Mouse (Mus musculus) heart, postnatal 36 days (tissue): ENCODE data around the gene Tas1r1. TPM values are rescaled to one million over a fixed set of nuclear protein-coding genes. Genes with fewer than 3 reads are reported as not detected.

Experiments
- DNase-seq, 2 experiments: peaks; one replicate each; pipeline ENCODE4 v3.0.0; 2021 to 2022
- intact Hi-C: fragments of 180-260 bp; cut with DNase I; formaldehyde crosslinking; loops from one replicate; pipeline ENCODE4 v1.15.1; 2025
- total RNA-seq, 2 experiments: library from RNA; stranded (reverse); gene quantifications; 2 replicates each; pipeline ENCODE4 v1.2.3; 2021

The Tas1r1 gene
- total RNA-seq, 2 experiments from 2014 or later = not detected

DNA sequence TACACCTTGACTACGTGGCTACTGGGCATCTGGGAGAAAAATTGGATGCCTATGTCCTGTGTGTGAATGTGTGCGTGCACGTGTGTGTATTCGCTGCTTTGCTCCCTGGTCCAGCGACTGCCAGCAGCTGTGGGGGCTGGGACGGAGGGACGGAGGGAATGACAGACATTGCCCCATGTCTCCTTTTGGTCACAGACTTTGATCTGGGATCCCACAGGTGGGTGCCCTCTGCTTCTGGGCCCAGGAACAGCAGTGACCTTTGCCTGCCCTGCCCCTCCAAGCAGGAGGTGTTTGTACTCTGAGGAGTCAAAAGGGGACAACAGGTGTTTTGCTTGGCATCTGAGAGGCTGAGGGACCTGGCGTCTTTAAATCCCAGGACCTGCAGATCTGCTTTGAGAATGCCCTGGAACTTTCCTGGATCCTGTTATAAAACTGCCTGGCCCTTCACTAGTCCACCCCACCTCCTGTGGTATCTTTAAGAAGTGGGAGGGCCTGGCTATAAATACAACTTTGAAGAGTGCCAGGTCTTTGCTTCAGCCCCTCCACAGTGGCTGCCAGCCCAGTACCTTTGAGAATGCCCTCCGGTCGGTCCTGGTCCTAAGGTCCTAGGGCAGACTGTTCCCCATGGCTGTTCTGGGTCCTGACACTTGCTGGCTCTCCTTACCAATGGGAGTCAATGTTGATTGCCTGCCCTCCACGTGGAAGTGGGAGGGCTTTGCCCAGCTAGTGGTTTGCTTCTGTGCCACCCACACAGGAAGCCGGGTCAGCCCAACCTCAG is 25.1 kb downstream of the Tas1r1 start:
- peak; percentile 32 to 56 for DNase-seq
- intact Hi-C loops = no loop called here

DNA sequence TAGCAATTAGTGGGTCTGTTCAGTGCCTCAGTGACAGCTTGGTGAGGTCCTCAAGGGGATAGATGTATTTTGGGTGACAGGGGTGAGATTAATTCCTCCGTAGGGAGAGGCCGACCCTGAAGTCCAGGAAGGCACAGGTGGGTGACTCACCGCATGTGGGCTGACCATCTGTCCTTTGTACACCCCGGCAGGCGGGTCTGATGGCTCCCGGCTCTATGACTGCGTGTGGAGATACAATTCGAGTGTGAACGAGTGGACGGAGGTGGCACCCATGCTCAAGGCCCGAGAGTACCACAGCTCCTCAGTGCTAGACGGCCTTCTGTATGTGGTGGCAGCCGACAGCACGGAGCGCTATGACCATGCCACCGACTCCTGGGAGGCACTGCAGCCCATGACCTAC is 26.3 kb downstream of the Tas1r1 start:
- intact Hi-C loops = no loop called here
- DNase-seq = no peak

DNA sequence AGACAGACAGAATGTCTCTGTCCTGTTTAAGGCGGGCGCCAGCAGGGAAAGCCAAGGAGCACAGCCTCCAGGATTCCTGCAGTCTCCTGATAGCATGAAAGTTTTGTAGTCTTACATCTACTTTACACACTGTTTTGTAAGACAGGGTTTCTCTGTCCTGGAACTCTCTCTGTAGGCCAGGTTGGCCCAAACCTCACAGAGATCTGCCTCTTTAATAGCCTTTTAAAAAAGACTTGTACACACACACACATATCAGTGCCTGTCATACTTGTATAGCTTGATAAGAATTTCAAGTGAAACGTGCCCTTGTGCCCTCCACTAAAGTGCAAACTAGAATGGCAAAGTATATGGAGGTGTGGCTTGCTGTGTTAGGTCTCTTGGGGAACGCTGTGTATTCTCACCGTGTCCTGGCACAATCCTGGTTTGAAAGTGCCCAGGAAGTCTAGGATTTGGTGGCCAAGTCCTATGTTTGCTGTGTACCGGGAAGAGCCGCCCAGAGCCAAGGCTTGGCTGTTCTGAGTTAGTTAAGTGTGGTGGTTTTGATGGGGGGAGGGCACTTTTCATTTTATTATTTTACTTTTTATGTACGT is 27.1 kb downstream of the Tas1r1 start:
- intact Hi-C loops = no loop called here

DNA sequence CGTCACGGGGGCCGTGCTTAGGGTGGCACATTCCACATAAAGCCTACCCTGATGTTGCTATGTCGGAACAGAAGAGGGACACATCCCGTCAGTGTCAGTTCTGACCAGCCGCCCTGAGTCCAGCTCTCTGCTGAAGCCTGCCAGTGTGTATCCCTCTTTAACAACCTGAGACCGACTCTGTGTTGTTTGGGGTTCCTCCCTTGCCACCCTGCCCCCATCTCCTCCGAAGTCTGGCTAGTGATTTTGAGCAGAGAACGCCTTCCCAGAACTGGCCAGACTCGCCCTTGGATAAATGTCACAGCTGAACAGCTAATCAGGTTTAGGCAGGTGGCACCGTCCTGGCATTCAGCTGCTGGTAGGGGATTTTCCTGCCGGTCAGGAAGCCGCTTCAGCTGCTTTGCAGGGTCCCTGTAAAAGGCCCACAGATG is 27.6 kb downstream of the Tas1r1 start:
- intact Hi-C loops = no loop called here
- DNase-seq = peak in 1 of 2 experiments; percentile 22

More for the DNA sequence above, 27.1 kb downstream of the Tas1r1 start:
- DNase-seq = no peak

DNA sequence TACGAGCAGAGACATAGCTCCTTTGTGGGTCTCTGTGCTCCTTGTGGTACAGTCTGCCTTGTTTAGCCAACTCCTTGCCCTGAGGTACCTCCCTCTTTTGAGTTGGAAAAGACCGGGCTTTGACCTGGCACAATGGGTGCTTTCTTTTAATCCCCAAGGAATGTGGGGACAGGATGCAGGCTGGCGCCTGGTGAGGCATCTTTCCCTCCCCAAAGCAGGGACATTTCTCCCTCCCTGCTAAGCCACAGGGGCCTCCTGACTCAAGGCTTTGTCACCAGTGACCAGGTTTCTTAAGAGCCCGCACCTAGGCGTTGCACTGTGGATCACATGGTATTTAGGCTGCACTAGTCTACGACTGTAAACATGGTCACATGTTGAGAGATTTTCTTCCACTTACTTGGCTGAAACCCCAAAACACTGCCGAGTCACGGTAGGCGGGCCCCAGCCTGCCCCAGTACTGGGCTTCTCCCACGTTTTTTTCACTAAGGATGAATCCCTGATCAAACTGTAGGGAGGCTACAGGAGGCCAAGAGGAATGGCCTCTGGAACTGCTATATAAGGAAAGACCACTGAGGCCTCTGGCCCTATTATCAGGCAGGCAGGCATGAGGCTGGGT is 28.2 kb downstream of the Tas1r1 start:
- intact Hi-C loops = no loop called here

DNA sequence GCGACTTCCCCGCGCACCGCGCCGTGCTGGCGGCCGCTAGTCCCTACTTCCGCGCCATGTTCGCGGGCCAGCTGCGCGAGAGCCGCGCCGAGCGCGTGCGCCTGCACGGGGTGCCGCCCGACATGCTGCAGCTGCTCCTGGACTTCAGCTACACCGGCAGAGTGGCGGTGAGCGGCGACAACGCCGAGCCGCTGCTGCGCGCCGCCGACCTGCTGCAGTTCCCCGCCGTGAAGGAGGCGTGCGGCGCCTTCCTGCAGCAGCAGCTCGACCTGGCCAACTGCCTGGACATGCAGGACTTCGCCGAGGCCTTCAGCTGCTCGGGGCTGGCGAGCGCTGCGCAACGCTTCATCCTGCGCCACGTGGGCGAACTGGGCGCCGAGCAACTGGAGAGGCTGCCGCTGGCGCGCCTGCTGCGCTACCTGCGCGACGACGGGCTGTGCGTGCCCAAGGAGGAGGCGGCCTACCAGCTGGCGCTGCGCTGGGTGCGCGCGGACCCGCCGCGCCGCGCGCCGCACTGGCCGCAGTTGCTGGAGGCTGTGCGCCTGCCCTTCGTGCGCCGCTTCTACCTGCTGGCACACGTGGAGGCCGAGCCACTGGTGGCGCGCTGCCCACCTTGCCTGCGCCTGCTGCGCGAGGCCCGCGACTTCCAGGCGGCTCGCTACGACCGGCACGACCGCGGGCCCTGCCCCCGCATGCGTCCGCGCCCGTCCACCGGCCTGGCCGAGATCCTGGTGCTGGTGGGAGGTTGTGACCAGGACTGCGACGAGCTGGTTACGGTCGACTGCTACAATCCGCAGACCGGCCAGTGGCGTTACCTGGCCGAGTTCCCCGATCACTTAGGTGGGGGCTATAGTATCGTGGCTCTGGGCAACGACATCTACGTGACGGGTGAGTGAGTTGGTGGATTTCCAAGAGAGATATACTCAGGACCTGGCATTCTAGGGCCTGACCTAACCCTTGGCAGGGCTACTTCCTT is 29.0 kb downstream of the Tas1r1 start:
- peak in 1 of 2 experiments; percentile 63 for DNase-seq
- intact Hi-C loops = no loop called here

More for the DNA sequence above, 28.2 kb downstream of the Tas1r1 start:
- peak; percentile 40 to 61 for DNase-seq

DNA sequence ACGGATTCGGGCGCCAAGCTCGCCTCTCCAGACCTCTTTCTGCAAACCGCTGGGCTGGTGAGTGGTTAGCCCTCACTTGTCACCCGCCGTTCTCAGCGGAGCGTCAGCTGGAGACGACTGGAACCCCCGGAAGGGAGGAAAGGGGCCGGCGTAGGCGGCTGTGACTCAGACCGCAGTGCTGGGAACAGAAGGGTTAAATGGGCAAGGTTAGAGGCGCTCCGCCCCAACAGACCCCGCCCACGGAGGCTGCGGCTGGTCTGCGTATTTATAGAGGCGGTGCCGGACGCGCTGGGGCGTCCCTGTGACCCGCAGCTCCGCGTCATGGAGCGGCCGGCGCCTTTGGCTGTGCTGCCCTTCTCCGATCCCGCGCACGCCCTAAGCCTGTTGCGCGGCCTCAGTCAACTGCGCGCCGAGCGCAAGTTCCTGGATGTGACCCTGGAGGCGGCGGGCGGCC is 29.7 kb downstream of the Tas1r1 start, which contains the start of gene Klhl21:
Klhl21 (plus strand) TSS at position 182 of the 454 bp plus-strand sequence.
- intact Hi-C loops = loop anchor here (1.0 kb wide), 2 partner anchors 12 to 19 kb away; partner anchors contain the start of genes Phf13 and Zbtb48
- peak; percentile 96 for DNase-seq

DNA sequence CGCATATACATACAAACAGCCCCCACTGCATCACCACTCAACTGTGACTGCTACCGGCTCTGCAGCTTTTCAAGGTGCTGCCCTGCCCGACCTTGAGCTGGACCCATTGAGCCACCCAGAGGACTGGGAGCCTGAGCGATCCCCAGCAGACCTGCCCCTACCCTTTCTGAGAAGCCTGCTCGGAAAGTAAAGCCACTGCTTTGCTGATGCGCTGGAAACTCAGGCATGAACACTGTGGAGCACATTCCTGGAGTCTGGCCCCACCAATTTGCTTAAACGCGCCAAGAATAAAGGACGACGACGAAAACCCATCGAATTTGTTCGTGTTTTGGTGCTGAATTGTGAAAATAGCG is 30.2 kb downstream of the Tas1r1 start:
- peak in 1 of 2 experiments; percentile 38 for DNase-seq

DNA sequence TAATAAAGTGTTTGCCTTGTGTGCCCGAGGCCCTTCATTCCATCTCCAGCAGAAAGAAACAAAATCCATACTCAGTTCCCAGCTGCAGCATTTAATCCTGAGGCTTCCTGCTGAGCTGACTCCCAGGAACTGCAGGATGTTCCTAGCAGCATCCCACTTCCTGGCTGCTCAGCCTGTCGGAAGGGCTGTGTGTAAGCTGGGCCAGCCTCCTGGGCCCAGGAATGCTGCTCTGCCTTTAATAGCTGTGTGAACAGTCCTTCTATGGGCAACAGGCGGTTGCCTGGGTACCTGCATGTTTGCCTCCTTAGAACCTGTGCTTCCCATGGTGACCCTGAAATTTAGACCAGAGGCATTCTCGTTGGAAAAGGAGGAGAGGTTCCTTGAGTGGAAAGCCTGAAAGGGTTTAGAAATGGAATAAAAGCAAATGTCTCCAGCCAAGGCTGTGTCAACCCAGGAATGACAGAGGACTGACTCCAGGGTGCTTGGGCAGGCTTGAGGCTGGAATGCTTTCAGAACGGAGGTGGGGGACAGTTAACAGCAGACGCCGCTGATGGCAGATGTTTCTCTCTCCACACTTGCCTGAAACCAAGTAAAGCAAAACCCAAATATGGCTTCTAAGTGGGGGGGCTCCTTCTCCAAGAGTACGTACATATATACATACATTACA is 30.8 kb downstream of the Tas1r1 start:
- intact Hi-C loops = loop anchor here (1.0 kb wide), 2 partner anchors 11 to 20 kb away; partner anchors contain the start of genes Phf13 and Zbtb48

More for the DNA sequence above, 30.2 kb downstream of the Tas1r1 start:
- intact Hi-C loops = loop anchor here (1.0 kb wide), 2 partner anchors 12 to 19 kb away; partner anchors contain the start of genes Phf13 and Zbtb48

DNA sequence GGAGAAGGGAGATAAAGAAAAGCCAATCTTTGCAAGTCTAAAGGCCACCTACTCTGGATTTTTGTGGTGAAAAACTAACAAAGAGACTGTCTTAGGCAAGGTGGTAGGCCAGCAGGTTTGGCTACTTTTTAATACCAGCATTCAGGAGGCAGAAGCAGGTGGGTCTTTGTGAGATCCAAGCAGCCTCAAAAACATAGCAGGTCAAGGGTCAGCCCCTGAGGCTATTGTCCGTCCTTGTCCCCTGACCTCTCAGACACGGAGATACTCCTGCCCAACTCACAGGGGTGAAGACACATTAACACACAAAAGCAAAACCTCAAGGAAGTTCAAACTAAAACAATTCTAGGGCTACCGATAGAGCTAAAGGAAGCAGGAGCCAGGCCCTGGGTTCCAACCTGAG is 31.6 kb downstream of the Tas1r1 start:
- intact Hi-C loops = no loop called here
- DNase-seq = no peak

More for the DNA sequence above, 30.8 kb downstream of the Tas1r1 start:
- no peak for DNase-seq

DNA sequence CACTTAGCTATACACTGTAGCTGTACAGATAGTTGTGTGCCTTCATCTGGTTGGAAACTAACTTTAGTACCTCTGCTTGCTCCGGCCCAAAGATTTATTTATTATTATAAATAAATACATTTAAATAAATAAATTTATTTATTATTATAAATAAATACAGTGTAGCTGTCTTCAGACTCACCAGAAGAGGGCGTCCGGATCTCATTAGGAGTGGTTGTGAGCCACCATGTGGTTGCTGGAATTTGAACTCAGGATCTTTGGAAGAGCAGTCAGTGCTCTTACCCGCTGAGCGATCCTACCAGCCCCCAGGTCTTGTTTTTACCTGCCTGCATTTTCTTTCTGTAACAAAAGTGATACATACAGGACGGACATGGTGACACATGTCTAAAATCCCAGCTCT is 32.2 kb downstream of the Tas1r1 start:
- DNase-seq = no peak
- intact Hi-C loops = no loop called here

DNA sequence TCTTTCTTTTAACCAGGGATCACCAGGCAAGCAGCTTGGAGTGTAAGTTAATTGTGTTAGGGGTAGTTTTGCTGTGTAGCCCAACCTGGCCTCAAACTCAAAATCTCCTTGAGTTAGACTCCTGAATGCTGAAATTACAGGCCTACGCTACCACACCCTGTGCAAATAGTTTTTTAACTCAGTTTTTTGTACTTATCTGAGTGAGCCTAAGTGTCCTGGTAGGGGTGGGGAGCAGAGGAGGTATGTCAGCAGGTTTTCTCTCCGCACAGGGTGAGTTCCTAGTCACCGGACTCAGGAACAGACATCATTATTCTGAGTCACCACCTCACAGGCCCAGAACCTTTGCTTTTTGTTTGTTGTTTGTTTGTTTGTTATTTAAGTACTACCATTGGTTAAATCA is 36.3 kb downstream of the Tas1r1 start:
- no peak for DNase-seq
- intact Hi-C loops = no loop called here

DNA sequence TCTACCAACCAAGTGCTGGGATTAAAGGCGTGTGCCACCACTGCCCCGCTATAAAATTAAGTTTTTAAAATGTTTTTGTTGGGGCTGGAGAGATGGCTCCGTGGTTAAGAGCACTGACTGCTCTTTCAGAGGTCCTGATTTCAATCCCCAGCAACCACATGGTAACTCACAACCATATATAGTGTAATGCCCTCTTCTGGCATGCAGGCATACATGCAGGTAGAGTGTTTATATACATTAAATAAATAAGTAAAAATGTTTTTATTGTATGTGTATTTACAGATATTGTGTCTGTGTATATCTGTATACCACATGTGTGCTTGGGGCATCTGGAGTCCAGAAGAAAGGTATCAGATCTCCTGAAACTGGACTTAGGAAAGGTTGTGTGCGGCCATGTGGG is 37.0 kb downstream of the Tas1r1 start:
- intact Hi-C loops = no loop called here

DNA sequence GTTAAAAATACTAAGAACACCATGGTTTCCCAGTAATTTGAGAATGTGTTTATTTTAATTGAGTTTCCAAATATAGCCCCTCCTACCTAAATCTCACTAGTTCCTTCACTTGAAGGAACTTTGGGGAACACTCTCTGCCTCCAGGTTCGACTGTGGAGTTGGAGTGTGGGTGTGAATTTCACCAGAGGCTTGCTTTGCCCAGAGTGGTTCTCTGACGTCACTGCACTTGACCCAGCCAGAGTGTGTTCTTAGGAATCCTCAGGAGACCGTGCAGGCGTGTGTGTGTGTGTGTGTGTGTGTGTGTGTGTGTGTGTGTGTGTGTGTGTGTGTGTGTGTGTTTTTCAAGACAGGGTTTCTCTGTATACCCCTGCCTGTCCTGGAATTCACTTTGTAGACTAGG is 37.5 kb downstream of the Tas1r1 start:
- no peak for DNase-seq
- intact Hi-C loops = no loop called here

More for the DNA sequence above, 37.0 kb downstream of the Tas1r1 start:
- DNase-seq = no peak

DNA sequence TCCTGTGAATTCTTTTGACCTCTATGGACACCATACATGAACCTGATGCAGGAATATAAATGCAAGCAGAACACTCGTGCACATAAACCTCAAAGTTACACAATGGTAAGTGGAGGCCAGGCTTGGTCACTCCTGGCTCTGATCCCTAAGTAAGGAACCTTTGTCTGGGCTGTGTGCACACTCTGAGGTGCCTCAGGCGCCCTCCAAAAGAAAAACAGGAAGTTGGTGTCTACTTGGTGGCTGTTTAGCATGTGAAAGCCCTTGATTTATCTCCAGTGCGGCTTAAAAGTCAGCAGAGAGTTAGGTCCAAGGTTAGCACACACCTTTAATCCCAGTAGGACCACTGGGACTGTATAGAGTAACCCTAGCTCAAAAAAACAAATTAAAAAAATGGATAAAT is 38.9 kb downstream of the Tas1r1 start:
- DNase-seq = no peak
- intact Hi-C loops = no loop called here

DNA sequence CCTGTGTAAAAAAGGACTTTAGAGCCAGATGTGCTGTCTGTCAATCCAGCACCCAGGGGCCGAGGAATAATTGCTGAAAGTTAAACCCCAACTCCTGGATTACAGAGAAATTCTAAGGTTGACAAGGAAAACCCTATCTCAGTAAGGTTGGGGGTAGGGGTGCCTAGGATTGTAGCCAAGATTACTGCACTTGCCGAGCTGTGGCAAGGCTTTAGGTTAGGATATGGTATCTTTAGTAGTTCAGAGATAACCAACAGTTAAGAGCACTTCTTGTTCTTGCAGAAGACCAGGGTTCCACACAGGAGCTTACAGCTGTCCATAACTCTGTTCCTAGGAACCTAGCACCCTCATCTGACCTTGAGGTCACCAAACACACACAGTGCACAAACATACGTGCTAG is 40.7 kb downstream of the Tas1r1 start:
- intact Hi-C loops = no loop called here
- DNase-seq = no peak

DNA sequence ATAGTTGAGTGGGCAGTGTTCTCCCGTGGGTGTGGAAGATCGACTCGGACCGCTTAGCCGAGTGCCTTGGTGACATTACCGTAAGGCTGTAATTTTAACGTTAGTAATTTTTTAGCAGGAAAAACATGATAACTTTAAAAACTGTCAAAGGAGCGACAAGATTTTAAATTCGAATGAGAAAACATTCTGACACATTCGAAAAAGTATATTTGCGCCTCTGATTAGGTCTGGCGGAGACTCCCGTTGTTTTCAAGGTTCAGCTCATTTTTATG is 41.5 kb downstream of the Tas1r1 start:
- DNase-seq = no peak
- intact Hi-C loops = loop anchor here (1.0 kb wide), 1 partner anchor 11 kb away; the partner anchor contains the start of gene Klhl21

DNA sequence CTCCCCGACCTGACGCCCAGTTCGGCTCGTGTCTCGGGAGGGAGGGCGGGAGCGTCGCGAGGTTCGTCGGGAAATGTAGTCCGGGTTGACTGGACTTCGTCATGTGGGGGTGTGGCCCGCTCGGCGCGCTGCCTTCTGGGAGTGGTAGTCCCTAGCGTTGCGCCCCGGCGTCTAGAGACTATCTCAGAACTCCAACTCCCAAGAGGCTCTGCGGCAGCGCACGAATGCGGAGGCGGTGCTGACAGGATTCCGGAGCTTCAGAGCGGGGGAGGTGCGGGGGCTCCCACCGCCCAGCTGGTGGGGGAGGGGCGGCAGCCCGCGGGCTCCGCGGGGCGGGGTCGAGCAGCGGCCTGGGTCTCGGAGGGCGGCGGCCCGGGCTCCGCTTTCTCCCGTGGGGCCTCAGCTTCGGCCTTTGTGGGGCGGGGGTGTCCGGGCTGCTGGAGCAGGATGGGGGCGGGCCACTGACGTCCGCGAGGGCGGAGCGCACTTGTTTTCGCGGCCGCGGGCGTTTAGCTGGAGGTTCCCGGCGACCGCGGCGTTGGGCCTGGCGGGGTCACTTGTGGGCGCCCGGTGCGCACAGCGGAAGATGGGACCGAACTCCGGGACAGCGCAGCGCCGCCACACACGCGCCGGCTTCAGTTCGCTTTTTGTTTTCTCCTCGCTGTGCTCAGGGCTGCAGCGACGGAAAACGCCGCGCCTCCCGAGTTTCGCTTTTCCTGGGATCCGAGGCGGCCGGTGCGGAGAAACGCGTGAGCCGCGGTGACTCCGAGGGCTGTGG is 42.0 kb downstream of the Tas1r1 start, which contains the start of gene Phf13:
Phf13 (minus strand) TSS at position 86 of the 778 bp plus-strand sequence.
- DNase-seq = peak; percentile 97 to 98
- intact Hi-C loops = loop anchor here (1.0 kb wide), 1 partner anchor 12 kb away; the partner anchor contains the start of gene Klhl21
